ENCODE assay signal across 33 mouse cellular contexts in the genomic region with DNA sequence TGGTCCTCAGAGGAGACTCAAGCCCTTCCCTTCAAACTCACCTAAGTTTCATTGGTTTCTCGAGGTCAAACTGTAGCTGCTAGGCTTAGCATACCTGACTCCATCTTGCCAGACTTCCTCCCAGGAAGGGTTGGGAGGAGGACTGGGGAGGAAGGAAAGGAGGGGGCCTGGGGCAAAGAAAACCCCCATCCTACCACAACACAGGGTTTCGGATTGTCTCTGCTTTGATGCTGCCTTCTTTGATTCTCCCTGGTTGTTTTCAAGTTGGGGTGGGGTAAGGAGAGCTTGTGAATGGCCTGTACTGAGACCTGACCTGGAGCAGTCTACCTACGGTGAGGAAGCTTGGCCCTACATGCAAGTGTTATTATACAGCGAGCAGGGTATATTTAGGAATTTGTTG. TPM values are rescaled to one million over a fixed set of nuclear protein-coding genes. Genes with fewer than 3 reads are reported as not detected.
DNase-seq lines count a peak whose midpoint lies in the region; ATAC-seq and TF ChIP-seq lines count a peak whose summit lies in the region.
"Had no signal": no experiment of that assay in that cellular context is flagged by ENCODE, and none has a peak within 500 bp of the region (broad histone marks: within the 10 kb centered on the region; RNA-seq: fewer than 3 reads in every experiment).

No protein-coding gene starts in this region.

- TF ChIP-seq CTCF in thymus, adult 2 months (IDR thresholded peaks at IDR 0.05; ENCODE audit: borderline replicate concordance, control insufficient read depth, extremely low read depth, insufficient read depth, low read length, poor library complexity), result no peak

- no peak overlapping the region for H3K27ac ChIP-seq in thymus, adult 2 months (ENCODE audit: control insufficient read depth, insufficient read depth, low read length)
- H3K27ac ChIP-seq in forebrain, embryonic 16.5 days (ENCODE audit: low read length), result no peak overlapping the region
- H3K27ac ChIP-seq: embryonic facial prominence, embryonic 10.5 days; embryonic facial prominence, embryonic 13.5 days; forebrain, embryonic 13.5 days; gastrocnemius, adult 2 months; hindbrain, embryonic 13.5 days had no signal

- H3K9ac ChIP-seq in forebrain, embryonic 16.5 days (replicated peaks; ENCODE audit: low read depth, low read length), result no peak overlapping the region
- H3K9ac ChIP-seq: embryonic facial prominence, embryonic 13.5 days; forebrain, embryonic 13.5 days; forebrain, postnatal 0 days; hindbrain, embryonic 13.5 days had no signal

- no peak for TF ChIP-seq POLR2A in thymus, adult 2 months (IDR thresholded peaks at IDR 0.05; ENCODE audit: control insufficient read depth, extremely low read depth, insufficient read depth, low read length, poor library complexity)

- ATAC-seq in CD4-positive, CD25-positive, alpha-beta regulatory T cell, adult 4 months, result no peak
- ATAC-seq in forebrain, embryonic 16.5 days, result no peak
- ATAC-seq: activated CD4-positive, CD25-positive, alpha-beta regulatory T cell, adult 4 months; forebrain, embryonic 13.5 days; forebrain, postnatal 0 days; hindbrain, embryonic 16.5 days had no signal

- H3K4me2 ChIP-seq in forebrain, embryonic 16.5 days (ENCODE audit: low read length), result no peak overlapping the region
- H3K4me2 ChIP-seq: embryonic facial prominence, embryonic 13.5 days; forebrain, embryonic 13.5 days; heart, embryonic 11.5 days; hindbrain, embryonic 13.5 days had no signal

- no peaks in the 10 kb centered on the region for H3K27me3 ChIP-seq in thymus, adult 2 months (ENCODE audit: control insufficient read depth, insufficient read depth, low read length)
- no peaks in the 10 kb centered on the region for H3K27me3 ChIP-seq in forebrain, embryonic 16.5 days (replicated peaks; ENCODE audit: control insufficient read depth, insufficient read depth, low read length)
- H3K27me3 ChIP-seq: embryonic facial prominence, embryonic 13.5 days; forebrain, embryonic 13.5 days; hindbrain, embryonic 13.5 days had no signal

- DNase-seq in thymus, adult 2 months, result peak; percentile 67
- no peak for DNase-seq in thymus, postnatal 0 days (ENCODE audit: low spot score)
- DNase-seq in T-cell, adult 2 months (ENCODE audit: low spot score), result peak; percentile 83
- peak; percentile 70 for DNase-seq in thymus, postnatal 14 days
- peak; percentile 38 for DNase-seq in thymus, postnatal 4 days
- no peak for DNase-seq in urinary bladder, postnatal 14 days (ENCODE audit: low spot score)
- DNase-seq: adrenal gland, adult 8-10 months; adrenal gland, postnatal 25 days; cerebellum, adult 11-12 months; cerebellum, adult 8-10 months; cerebellum, postnatal 10 days; cerebellum, postnatal 36 days; embryo, embryonic 11 days; forebrain, postnatal 0 days; gastrocnemius, adult 2 months; gastrocnemius, postnatal 14 days; heart, adult 18-20 months had no signal

- peaks cover 13% of the 10 kb centered on the region for H3K9me3 ChIP-seq in forebrain, embryonic 16.5 days (ENCODE audit: control insufficient read depth, low read length)

- H3K36me3 ChIP-seq in thymus, adult 2 months (ENCODE audit: control insufficient read depth, insufficient read depth, low read length), result no peaks in the 10 kb centered on the region
- no peaks in the 10 kb centered on the region for H3K36me3 ChIP-seq in forebrain, embryonic 16.5 days (ENCODE audit: control insufficient read depth, insufficient read depth)
- H3K36me3 ChIP-seq: embryonic facial prominence, embryonic 10.5 days; embryonic facial prominence, embryonic 13.5 days; hindbrain, embryonic 13.5 days had no signal

- 37% methylated on average over 4 of the region's 4 CpGs for WGBS in thymus, adult 2 months
- WGBS in forebrain, embryonic 16.5 days, result 92% methylated on average over 4 of the region's 4 CpGs

- H3K4me3 ChIP-seq in thymus, adult 2 months (ENCODE audit: control insufficient read depth, insufficient read depth, low read length), result no peak overlapping the region
- no peak overlapping the region for H3K4me3 ChIP-seq in forebrain, embryonic 16.5 days (replicated peaks; ENCODE audit: low read length)
- H3K4me3 ChIP-seq: embryonic facial prominence, embryonic 10.5 days; embryonic facial prominence, embryonic 13.5 days; erythroblast, embryonic 14.5 days; forebrain, embryonic 13.5 days; gastrocnemius, adult 2 months; hindbrain, embryonic 13.5 days had no signal

- H3K4me1 ChIP-seq in thymus, adult 2 months (replicated peaks; ENCODE audit: control insufficient read depth, insufficient read depth, low read length), result peaks cover 50% of the 10 kb centered on the region
- 0 out of 2 replicates have a peak, but pooled peaks cover 3% of the 10 kb centered on the region for H3K4me1 ChIP-seq in forebrain, embryonic 16.5 days (replicated peaks; ENCODE audit: control insufficient read depth, insufficient read depth, low read length)
- H3K4me1 ChIP-seq: embryonic facial prominence, embryonic 10.5 days; hindbrain, embryonic 13.5 days had no signal

RNA-seq across cellular contexts. Expression of a gene that starts 30.2 kb away (rescaled TPM):
- polyA plus RNA-seq in thymus, adult 2 months (2012; rRNA removed), result 212 and 251 TPM in 2 replicates
- 244 and 286 TPM in 2 replicates for polyA plus RNA-seq in thymus, postnatal 0 days (2015; fragmentation: Nextera tagmentation; extraction: Ambion mirVana)
- 1 to 10 TPM; 2.0 to 2.1 TPM for polyA plus RNA-seq in CD4-positive, CD25-positive, alpha-beta regulatory T cell, adult 4 months (2017; shearing (Covaris generic))
- not detected in 2 replicates for polyA plus RNA-seq in forebrain, embryonic 16.5 days (2015; fragmentation: Nextera tagmentation; extraction: Ambion mirVana)
- polyA plus RNA-seq: brain, embryonic 14.5 days; C2C12; cortical plate, adult 2 months; embryonic facial prominence, embryonic 13.5 days; erythroblast, embryonic 14.5 days; forebrain, embryonic 13.5 days; forebrain, postnatal 0 days; frontal cortex, adult 2 months; heart, embryonic 11.5 days; heart, embryonic 14.5 days; heart, postnatal 0 days; hindbrain, embryonic 13.5 days; hindbrain, embryonic 16.5 days had no signal

RNA-seq across cellular contexts. Expression of a gene that starts 43.5 kb away (rescaled TPM):
- polyA plus RNA-seq in thymus, adult 2 months (2012; rRNA removed), result 132 and 135 TPM in 2 replicates
- 174 and 206 TPM in 2 replicates for polyA plus RNA-seq in thymus, postnatal 0 days (2015; fragmentation: Nextera tagmentation; extraction: Ambion mirVana)
- 100 to 1,000 TPM; 342 to 463 TPM for polyA plus RNA-seq in CD4-positive, CD25-positive, alpha-beta regulatory T cell, adult 4 months (2017; shearing (Covaris generic))
- polyA plus RNA-seq in forebrain, embryonic 16.5 days (2015; fragmentation: Nextera tagmentation; extraction: Ambion mirVana), result 0.30 and 0.31 TPM in 2 replicates
- polyA plus RNA-seq: C2C12; erythroblast, embryonic 14.5 days had no signal

Comparison
In these comparisons a context has a peak if more than half of its experiments do, and no peak if none do; other contexts are left out.
1. DNase-seq: peak in thymus, adult 2 months (single experiment), T-cell, adult 2 months (single experiment), thymus, postnatal 14 days (single experiment) and thymus, postnatal 4 days (single experiment); none in thymus, postnatal 0 days (single experiment) and urinary bladder, postnatal 14 days (single experiment).
2. RNA of a gene that starts 30.2 kb away (polyA plus RNA-seq): 244 to 286 TPM in thymus, postnatal 0 days and 212 to 251 TPM in thymus, adult 2 months; 2.0 to 2.1 TPM in CD4-positive, CD25-positive, alpha-beta regulatory T cell, adult 4 months and not detected in forebrain, embryonic 16.5 days; every median in the first group is over 10 times any median in the second.
3. RNA of a gene that starts 43.5 kb away (polyA plus RNA-seq): 342 to 463 TPM in CD4-positive, CD25-positive, alpha-beta regulatory T cell, adult 4 months, 174 to 206 TPM in thymus, postnatal 0 days and 132 to 135 TPM in thymus, adult 2 months; 0.30 to 0.31 TPM in forebrain, embryonic 16.5 days; every median in the first group is over 100 times any median in the second.